Mouse (Mus musculus) liver (tissue): Measurements from ENCODE around the gene Rps6kb2.

ENCODE experiments used
- DNase-seq: peaks from one replicate; pipeline ENCODE4 v3.0.0-alpha.2; 2020; ENCODE audit warnings: mixed read lengths

Gene Rps6kb2

DNA sequence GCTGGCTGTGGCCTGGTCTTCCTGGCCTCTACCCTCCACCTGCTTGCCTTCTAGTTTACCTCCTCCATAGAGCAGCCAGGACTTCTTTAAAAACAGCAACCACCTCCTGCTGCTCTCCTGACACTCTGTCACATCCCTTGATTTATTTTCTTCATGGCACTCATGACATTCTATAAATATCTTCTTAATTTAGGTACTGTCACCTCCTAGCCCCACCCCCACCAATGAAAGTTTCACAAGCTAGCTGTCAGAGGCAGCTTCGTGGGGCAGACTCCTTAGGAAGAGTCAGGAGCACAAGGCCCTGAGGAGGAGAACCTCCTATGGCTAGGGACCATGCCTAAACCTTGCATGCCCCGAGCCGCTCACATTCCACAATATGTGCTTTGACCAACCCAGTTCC lies 24.1 kb upstream of the Rps6kb2 start:
- no peak for DNase-seq

DNA sequence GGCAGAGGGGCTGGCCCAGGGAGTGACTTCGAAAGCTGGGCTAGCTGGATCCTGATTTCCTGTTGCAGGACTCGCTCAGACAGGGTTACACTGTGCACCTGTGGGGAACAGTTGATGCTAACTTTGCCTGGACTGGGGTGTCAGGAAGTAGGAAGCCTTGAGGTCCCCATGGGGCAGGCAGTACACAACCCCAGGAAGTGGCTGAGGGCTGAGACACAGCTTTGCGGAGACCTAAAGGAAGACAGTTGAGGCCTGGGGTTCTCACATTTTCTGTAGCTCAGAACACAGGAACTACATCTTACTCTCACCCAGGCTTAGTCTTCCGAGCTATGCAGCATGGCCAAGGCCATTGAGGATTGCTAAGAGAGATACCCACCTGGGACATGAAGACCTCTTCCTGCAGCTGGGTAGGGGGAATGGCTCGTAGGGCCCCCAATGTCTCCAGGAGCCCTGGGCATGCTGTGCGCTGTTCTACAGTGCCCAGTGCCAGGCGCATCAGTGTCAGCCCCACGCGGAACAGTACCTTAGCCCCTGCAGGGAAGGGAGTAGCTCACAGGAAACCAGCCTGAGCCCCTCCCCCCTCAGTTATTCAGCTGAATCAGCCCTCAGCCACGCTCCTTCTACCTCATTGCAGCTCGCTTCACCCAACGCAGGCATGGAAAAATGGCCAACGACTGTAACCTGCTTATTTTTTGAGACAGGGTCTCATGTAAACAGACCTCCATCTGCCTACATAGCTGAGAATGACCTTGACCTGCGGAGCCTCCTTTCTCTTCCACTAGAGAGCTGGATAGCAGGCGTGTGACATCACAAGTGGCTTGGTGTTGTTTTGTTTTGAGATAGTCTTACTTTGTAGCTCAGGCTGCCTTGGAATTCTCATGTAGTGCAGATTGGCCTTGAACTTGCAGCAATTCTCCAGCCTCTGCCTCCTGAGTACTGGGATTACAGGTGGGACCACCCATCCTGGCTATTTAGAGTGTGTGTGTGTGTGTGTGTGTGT lies 22.1 kb upstream of the Rps6kb2 start:
- DNase-seq, result peak; percentile 42

DNA sequence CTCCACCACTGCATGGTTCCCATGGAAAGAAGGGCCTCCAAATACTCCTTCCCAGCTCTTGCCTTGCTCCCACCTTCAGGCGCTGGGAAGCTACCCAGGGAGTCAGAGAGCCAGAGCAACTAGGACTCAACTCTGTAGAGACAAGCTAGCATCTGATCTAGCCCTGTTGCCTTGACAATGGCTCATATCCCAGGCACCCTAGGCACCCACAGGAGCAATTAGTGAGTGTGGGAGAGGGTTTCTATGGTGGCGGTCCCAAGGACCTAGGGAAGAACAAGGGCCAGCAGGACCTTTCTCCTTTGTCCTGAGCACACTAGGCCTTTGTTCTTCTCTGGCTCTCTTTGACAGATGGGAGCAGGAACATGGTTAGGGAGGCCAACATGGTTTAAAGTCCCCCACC lies 20.5 kb upstream of the Rps6kb2 start:
- DNase-seq, result no peak

DNA sequence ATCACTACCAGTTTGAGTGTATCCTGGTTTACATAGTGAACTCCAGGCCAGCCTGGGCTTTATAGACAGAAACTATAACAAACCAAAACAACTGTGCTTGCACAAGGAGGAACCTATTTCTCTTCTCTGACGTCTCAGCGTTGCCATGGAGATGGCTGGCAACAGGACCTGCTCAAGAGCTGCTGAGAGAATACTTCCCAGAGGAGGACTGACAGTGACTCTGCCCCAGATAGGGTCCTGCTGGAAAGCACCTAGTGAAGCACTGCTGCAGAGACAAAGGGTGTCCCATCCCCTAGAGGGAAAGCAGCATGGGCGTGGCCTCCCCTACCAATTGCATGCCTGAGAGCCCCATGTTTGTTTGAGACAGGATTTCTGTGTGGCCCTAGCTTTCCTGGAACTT lies 18.7 kb upstream of the Rps6kb2 start:
- no peak for DNase-seq

DNA sequence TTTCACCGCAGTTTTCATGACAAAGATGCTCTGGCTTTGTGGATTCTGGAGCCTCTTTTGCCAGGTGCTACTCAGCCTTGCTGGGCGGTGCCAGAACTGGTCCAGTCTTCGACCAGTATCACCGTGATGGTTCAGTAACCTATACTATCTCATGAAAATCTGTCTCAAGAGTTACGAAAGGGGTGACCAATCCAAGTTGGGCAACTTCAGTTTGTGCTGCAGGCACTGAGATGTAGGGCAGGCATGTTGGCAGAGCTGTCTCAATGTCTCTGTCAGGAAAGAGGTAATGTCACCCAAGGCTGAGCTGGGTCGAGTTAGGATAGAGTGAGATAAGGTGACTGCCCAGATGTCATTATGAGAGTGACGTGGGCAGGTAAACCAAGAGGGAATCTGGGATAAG lies 17.3 kb upstream of the Rps6kb2 start:
- DNase-seq, result no peak

DNA sequence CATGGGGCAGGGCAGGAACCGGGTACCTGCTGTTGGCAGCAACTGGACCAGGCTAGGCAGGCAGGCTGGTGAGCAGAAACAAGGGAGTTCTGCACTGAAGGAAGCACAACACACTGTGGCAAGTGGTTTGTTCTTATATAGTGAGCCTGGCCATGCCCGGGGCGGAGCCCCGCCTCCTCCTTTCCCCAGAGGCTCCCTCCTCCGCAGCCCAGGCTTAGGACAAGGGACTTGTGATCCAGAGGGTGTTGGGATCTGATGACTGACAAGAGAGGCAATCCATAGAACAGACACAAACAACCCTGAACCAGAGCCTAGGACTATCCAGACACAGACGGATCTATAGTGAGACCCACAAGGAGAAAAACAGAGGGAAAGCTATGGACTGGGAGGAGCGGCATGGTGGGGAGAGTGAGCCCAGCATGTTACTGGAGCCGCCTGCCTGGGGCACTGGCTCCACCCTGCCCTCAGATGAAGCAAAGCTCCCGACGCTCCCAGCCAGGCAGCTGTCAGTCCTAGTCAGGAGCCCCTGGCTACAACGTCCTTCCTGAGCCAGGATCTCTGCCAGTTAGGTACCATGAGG lies 12.3 kb upstream of the Rps6kb2 start, which contains the start of gene Carns1:
Gene Carns1, minus strand, starts transcription at position 112 of the 580 bp plus-strand sequence.
- no peak for DNase-seq

DNA sequence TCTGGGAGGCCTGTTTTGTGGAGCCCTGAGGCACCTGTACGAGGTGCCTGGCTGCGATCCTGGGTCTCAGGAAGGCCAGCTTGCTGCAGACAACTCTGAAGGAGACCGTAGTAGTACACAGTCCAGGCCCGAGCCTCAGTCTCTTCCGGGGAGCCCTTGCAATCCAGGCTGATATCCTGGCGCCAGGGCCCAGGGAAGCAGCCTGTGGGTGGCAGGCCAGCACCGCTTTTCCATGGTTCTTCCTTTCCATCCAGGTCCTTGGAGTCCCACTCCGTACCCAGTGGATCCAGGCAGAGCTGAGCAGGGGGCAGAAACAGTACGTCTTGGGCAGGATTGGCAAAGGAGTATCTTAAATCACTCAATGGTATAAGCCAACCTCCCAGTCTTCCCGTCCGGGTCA lies 9.8 kb upstream of the Rps6kb2 start:
- DNase-seq, result no peak

DNA sequence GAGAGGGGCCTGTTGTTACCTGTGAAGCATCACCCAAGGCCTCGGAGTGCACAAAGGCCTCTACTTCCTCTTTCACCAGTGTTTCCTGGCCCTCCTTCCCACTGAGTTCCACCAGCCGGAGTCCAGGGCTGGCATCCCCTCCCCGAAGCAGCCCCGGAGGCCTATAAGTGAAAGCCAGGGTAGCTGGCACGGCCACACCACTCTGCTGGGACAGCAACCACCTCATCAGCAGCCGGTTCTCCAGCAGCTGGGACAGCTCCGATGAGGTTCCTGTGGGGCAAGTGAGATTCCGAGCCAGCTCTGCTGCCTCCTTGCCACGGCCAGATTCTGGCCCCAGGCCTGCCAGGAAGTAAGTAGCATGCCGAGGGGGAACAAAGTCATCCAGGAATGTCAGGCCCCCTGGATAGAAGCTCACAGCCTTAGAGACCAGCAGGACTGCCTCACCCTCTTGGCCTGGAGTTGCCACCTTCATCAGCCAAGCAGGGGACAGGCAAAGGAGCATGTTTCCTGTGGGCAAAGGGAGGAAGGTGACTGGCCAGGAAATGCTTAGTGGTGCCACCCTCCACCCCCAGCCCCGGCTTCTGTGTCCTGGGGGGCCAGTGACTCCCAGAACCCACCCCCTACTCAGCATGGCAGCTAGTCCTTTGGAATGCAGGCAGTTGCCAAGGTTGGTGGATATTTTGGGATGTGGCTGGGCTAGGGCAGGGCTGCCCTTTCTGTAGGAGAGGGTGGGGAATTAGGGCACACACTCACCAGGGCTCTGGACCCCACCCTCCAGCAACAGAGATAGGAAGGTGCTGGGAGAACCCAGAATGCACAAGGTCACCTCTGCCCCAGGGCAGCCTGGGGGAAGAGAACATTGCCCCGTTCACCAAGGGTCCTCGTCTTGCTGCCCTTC lies 8.5 kb upstream of the Rps6kb2 start:
- DNase-seq, result no peak

DNA sequence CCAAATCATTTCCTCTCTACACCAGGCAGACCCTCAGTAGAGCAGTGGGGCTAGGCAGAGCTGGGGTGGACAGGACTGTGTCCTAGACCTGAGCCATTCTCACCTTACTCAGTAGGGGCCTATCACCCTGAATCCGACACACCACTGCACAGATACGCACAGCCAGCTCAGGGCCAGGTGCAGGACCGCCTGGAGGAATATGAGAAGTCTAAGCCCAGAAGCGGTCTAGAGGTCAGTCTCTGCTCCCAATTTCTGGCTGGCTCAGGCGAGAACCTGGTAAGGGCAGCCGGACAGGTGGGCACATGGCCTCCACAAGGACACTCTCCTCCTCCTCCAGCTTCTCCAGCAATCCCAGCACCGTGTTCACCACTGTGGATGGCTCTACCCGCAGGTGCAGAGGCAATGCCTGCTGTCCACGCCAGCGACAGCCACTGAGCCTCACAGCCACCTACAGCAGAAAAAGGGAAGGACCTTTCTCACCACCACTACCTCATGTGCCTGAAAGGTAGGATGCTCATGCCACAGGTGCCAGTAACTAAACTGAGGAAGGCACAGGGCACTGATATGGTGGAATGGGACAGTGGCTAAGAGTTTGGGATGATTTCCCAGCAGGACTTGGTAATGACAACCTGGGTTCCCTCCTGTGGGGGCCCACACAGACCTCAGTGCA lies 7.7 kb upstream of the Rps6kb2 start:
- DNase-seq, result no peak

DNA sequence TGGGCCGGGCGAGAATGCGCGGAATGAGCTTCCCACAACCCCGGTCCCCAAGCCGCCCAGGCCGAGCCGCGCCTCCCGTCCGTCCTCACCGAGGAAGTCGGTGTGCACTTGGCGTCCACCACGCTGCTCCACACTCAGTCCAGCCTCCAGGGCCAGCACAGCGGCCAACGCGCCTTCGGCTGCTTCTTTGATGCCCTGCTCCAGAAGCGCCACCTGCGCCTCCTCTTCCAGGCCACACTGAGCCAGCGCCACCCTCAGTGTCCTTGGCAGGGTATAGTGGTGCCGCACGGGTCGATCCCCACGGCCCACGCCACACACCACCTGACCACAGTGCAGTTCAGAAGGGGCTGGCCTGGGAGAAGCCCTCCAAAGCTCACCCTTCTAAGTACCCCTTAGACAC lies 6.7 kb upstream of the Rps6kb2 start:
- no peak for DNase-seq

DNA sequence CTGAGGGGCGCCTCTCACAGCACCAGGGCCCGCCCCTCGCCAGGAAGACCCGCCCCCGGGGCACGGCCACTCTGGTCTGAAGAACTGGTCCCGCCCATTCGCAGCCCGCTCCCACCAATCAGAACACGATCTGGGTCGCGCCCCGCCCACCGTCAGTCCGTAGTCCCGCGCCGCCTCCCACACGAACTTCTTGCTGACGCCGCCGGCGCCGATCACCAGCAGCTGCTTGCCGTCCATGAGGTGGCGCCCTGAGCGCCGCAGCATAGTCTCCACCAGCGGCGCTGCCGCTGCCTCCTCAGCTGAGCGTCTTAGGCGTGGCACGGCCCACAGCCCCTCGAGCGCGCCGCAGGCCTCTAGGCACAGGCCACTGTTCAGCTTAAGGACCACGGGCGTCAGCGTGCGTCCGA lies 6.2 kb upstream of the Rps6kb2 start:
- peak; percentile 100 for DNase-seq

DNA sequence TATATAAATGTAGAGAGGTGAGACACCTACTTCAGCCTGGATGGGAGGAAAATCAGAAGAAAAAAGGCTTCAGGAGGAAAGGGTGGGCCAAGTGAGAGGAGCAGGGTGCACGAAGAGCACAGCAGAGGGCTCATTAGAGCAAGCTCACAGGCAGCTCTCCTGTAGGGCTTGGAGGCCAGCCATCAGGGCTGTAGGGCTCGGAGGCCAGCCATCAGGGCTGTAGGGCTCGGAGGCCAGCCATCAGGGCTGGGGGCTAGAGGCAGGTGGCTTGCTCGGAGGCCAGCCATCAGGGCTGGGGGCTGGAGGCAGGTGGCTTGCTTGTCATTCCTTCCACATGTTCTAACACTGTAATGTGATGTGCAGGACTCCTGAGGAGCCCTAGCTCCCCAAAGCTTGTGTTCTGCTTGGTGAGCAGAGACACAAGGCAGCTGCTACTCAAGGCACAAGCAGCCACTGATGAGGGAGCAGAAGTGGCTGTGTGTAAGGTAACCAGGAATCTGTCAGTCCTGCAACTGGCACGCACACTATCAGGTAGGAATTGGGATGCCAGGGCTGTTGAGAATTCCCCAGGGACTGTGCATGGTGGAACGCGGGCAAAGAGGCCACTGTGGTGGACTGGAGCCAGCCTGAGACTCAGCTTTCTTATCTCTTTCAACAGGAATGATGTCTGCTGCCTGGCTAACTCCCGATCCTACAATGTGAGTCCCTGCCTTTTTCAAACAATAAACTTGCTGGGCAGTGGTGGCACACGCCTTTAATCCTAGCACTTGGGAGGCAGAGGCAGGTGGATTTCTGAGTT lies 3.7 kb upstream of the Rps6kb2 start:
- DNase-seq, result no peak

DNA sequence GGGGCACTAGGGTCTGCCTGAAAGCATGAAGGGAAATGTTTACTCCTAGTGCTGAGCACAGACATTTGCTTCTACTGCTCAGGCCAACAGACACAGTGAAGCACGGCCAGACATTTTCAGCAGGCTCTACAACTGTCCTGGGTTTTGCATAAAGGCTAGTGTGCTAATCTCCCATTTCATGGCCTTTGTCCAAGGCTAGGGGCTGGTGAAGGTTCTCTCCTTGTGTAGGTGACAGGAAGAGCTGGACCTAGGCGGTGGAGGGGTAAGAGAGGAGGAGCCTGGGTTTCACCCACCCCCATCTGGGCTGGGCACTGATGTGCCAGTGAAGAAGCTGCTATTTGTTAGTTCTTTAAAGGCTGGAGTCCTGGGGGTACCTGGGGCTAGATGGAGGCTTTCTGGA lies 1.6 kb upstream of the Rps6kb2 start:
- no peak for DNase-seq

DNA sequence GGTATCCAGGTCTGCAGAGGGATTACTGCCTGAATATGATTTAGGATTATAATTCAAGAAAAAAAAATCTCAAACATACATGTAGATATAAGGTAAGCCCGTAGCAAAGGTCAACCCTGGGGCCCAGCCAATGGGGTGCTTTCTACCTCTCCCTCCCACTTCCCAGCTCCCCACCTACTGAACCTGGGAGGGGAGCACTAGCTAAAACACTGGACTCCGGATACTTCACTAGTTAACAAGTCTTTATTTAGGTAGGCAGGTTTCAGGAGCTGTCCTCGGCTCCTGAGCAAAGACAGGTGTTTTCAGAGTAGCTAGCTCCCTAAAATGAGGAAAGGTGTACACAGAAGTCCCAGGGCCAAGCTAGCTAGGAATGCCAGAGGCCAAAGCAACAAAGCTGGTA lies 946 bp upstream of the Rps6kb2 start:
- DNase-seq, result no peak

DNA sequence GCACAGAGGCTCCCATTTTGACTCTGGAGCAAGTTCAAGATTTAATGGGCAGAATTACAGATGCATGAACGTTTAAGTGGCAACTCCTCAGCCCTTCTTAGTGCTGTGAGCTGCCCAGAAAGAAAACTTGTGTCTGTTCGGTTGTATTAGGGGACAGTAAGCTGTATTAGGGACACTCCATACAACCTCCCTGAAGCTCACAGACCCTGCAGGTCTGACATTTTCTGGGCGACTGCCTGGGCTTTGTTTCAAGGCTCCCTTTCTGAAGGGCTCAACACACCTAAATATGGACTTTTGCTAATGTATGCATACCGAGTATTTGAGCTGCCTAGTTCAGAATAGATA lies 361 bp upstream of the Rps6kb2 start:
- DNase-seq, result no peak

DNA sequence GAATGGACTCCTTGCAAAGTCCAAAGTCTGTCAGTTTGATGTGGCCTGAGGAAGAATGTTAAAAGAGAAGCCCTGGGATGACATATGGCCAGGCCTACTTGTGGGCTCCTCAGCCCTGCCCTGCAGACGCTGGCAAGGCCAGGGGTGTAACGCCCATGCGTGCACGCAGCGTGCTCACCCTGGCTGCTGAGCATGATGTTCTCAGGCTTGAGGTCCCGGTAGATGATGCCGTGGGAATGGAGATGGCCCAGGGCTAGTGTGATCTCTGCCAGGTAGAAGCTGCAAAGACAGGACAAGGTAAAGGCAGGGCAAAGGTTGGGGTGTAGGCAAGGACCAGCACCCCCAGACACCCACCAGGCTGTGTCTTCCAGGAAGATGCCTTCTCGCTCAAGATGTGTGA lies 4.1 kb downstream of the Rps6kb2 start:
- DNase-seq, result no peak

DNA sequence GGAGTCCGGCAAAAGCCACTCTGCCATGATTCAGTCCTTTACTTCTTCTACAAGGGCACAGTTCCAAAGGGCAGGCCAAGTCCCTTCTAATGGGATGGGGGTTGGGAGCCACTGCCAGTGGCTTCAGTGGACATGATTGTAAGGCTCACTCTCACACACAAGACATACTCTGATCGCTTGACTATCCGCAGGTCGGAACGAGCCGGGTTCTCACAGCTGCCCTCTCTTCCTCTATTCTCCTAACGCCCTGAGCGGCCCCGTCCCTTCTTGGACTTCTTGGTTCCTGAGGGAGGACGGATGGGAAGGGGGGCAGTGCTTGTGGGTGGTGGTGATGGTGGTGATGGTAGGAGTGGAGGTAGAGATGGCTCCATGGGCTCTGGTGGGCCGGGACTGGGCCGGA lies 6.4 kb downstream of the Rps6kb2 start:
- DNase-seq, result no peak

DNA sequence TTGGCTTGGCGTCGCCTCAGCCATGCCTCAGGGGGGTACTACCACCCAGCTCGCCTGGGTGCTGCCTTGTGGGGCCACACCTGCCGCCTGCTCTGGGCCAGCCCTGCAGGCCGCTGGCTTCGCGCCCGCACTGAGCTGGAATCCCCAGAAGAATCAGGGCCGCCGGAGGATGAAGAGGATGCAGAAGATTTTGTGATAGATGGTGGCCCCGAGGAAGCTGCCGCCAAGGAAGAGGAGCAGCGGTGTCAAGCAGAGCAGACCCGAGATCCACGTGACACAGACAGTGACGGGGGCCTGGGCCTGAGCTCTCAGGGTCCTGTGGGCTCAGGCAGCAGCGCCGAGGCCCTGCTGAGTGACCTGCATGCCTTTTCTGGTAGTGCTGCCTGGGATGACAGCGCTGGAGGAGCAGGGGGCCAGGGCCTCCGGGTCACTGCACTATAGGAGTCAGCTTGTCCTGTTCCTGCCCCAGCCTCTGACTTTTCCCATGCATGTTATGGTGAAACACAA lies 7.0 kb downstream of the Rps6kb2 start:
- DNase-seq, result no peak

DNA sequence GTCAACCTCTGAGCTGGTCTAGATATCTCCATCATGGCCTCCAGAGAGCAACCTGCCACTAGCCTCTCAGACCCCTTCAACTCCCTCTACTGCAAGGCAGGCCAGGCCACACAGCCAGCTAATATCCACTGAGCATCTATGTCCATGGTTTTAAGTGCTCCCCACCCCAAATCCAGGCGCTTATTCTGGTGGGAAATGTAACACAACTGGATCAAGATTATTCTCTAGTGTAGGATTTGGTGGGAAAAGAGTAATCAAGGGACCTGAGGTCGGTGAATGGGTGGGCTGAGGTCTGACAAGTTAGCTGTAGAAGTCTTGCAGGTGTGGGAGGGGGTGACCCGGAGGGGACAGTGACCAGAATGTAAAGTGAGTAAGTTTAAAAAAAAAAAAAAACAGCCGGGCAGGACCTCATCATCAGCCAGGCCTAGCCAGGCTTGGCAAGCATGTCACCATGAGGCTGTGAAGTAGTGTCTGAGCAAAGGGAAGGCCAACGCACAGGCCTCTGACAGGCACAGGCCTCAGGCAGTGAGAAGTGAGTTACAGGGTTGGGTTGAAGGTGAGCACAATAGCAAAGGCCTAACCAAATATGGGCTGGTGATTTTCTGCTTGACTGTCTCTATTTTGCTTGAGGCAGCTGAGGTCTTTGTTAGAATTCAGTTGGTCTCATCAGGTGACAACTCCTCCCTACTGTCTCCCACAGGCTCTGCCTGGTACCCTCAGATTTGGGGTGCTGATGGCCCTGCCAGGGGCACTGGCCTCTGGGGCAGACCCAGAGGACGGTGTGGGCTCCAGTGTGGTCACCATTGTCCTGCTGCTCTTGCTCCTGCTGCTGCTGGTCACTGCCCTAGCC lies 7.7 kb downstream of the Rps6kb2 start:
- no peak for DNase-seq

DNA sequence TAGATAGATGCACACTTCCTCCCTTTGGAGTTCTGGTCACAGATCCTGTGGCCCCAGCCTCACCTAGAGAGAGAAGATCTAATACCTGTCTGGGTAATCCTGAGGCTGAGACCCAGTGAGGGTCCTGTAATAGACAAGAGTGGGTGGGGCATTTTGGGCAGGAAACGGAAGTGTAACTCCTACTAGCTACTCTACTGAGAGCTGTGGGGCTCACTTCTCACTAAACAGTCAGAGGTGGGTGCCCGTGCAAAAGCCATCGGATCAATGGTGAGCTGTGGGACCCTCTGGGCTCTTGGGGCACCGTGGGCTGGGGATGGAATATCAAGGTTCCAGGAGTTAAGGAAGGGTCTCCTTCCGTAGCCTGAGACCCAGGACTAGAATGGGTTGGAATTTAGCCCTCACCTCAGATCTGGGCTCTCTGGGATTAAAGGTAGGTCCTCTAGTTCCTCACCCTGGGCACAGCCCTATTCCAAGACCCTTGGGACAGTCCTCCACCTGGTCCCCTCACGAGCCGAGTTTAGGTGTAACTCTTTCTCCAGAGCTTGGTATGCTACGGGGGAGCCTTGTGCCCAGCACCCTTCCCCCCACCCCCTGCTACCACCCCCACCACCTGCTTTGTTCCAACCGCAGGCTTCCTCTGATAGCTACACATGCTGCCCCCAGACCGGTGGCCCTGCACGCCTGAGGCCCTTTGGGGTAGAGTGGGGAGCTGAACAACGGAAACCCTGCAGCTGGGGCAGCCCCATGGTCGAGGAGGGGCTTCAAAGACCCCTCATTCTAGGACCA lies 8.5 kb downstream of the Rps6kb2 start:
- peak; percentile 37 for DNase-seq
